Mouse (Mus musculus): Measurements from ENCODE around the gene Il22ra1.

DNA sequence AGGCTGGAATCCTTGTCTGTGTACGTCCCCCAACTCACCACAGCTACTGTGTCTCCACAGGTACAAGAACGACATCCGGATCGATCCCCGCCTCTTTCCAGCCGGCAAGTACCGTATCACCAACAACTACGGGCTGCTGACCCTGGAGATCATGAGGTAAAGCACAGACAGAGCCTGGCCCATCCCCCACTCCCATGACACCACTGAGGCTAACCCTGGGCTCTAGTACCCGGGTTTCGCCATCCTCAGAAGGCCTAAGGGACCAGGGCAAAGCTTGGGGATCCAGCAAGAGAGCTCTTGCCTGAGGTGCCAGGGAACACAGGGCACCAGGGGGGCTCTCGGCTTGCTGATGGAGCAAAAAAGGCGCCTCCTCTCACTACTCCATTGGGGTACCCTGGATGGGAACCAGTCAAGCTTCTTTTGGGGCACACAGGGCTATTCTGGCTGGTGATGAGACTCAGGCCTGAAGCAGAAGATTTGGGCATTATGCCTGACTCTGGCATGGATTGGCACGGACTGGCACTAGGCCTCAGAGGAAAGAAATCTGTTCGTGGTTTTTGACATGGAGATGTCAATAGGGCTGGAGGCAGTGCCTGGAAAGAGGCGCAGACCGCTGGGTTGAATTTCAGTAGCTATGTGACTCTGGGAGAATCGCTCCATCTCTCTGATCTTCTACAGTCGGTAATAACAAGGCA is 42.8 kb downstream of the Il22ra1 start:
- TF ChIP-seq CTCF (IDR thresholded peaks at IDR 0.05; ENCODE audit: extremely low read depth, insufficient read depth, insufficient read length, insufficient replicate concordance) (no peak), POLR2A (IDR thresholded peaks at IDR 0.05; ENCODE audit: low read depth, low read length) (no peak)

Measured in spleen, adult 2 months (tissue).